Mouse (Mus musculus): ENCODE measurements around the gene Trpm5. TPM values are rescaled to one million over a fixed set of nuclear protein-coding genes. Genes with fewer than 3 reads are reported as not detected.

Trpm5 gene
- polyA plus RNA-seq, 1 experiment: 13.1 TPM

DNA sequence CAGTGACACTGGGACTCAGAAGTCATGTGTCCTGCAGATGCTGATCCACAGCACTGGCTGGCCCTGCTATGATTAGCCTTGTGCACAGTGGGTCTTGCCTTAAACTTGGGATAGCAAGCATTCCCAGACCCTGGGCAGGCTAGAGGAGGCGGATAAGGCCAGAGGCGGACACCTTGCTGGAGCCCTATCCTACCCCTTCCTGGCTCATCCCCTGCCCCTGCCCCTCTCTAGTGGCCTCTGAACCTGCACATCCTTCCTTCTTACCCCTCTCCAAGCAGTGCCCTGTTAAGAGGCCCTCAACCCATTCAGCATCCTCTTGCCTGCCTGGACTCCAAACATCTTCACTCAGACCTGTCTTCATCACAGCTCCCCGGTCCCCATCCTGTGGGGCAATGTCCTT lies 53.9 kb downstream of the Trpm5 start:
- WGBS: 92% methylated on average over 3 of the region's 3 CpGs
- Histone ChIP-seq H3K27me3 (ENCODE audit: control insufficient read depth, insufficient read depth, low read length) (no peaks in the 10 kb centered on the region), H3K27ac (ENCODE audit: insufficient read depth, low read depth, low read length) (no peak overlapping the region), H3K36me3 (ENCODE audit: control insufficient read depth, insufficient read depth, low read length) (no peaks in the 10 kb centered on the region), H3K4me1 (ENCODE audit: control insufficient read depth, insufficient read depth, insufficient read length, low read length) (peaks cover 3% of the 10 kb centered on the region; the same call in 1 of the 2 replicates), H3K4me3 (ENCODE audit: low read depth, low read length) (no peak overlapping the region)
- TF ChIP-seq POLR2A (IDR thresholded peaks at IDR 0.05; ENCODE audit: low read depth, low read length) (no peak), CTCF (IDR thresholded peaks at IDR 0.05; ENCODE audit: extremely low read depth, insufficient read length, insufficient replicate concordance, low read depth, low read length) (no peak)

DNA sequence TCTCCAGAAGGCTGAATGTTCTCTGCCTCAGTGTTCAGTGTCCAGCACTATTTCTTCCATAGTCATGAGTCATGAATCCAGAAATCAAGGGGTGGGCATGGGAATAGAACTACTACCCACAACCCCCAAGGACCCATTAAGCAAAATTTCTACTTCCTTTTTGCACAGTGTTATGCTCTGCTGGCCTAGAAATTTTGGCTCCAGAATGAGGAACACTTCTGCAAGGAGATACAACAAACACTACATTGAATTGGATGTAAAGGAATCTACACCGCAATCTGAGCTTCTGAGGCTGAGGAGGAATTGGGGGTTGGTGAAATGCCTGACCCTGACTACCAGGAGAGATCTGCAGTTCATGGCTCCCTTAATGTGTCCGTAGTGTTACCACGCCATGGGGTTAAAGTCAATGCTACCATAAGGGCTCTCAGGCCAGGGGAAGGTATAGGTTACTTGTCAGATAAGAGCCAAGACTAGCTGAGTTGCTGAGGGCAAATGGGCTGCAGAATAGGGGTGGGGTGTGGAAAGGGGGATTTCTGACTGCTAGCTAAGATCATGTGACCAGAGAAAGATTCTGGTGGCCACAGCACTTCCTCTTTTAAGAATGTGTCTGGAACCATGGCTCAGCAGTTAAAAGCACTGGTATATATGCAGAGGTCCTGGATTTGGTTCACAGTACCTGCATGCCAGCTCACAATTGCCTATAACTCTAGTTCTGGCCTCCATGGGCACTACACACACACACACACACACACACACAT lies 56.1 kb downstream of the Trpm5 start:
- TF ChIP-seq POLR2A (IDR thresholded peaks at IDR 0.05; ENCODE audit: low read depth, low read length): no peak
- TF ChIP-seq CTCF (IDR thresholded peaks at IDR 0.05; ENCODE audit: extremely low read depth, insufficient read length, insufficient replicate concordance, low read depth, low read length): no peak
- no peaks in the 10 kb centered on the region for H3K36me3 ChIP-seq (ENCODE audit: control insufficient read depth, insufficient read depth, low read length)
- 0 out of 2 replicates have a peak overlapping the region, but pooled peaks have one; percentile 53 for H3K27ac ChIP-seq (ENCODE audit: insufficient read depth, low read depth, low read length)
- peaks cover 3% of the 10 kb centered on the region; the same call in 1 of the 2 replicates for H3K4me1 ChIP-seq (ENCODE audit: control insufficient read depth, insufficient read depth, insufficient read length, low read length)
- WGBS: 93% methylated on average over 3 of the region's 3 CpGs
- 0 out of 2 replicates have a peak, but pooled peaks cover 4% of the 10 kb centered on the region for H3K27me3 ChIP-seq (ENCODE audit: control insufficient read depth, insufficient read depth, low read length)
- H3K4me3 ChIP-seq (ENCODE audit: low read depth, low read length): no peak overlapping the region

DNA sequence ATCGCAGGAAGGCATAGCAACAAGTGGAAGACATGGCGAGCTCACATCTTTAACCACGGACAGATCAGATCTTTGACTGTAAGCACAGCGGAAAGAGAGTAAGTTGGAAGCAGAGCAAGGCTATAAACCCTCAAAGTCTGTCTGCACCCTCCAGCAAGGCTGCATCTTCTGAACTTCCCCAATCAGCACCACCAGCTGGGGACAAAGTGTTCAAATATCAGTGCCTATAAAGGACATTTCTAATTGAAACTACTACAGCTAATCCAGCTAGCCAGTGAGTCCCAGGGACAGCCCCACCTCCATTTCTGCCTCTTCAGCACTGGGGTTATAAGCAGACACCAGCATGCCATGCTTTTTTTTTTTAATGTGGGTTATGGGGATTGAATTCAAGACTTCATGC lies 57.1 kb downstream of the Trpm5 start:
- Histone ChIP-seq H3K36me3 (ENCODE audit: control insufficient read depth, insufficient read depth, low read length) (no peaks in the 10 kb centered on the region), H3K27me3 (ENCODE audit: control insufficient read depth, insufficient read depth, low read length) (0 out of 2 replicates have a peak, but pooled peaks cover 4% of the 10 kb centered on the region), H3K27ac (ENCODE audit: insufficient read depth, low read depth, low read length) (no peak overlapping the region), H3K4me3 (ENCODE audit: low read depth, low read length) (no peak overlapping the region), H3K4me1 (ENCODE audit: control insufficient read depth, insufficient read depth, insufficient read length, low read length) (no peaks in the 10 kb centered on the region)
- 88% methylated on average over 4 of the region's 4 CpGs for WGBS
- TF ChIP-seq POLR2A (IDR thresholded peaks at IDR 0.05; ENCODE audit: low read depth, low read length): no peak

DNA sequence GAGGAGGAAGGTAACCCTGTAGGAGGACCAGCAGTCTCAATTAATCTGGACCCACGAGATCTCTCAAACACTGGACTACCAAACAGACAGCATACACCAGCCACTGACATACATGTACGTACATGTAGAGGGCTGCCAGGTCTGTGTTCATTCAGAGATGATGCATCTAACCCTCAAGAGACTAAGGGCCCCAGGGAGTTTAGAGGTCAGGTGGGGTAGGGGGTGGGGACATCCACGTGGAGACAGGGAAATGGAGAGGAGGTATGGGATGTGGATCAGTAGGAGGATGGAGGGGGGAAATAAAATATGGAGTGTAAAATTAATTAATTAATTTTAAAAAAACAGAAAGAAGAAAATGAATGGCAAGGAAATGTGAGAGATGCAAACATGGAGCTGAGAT lies 57.7 kb downstream of the Trpm5 start:
- H3K4me1 ChIP-seq (ENCODE audit: control insufficient read depth, insufficient read depth, insufficient read length, low read length): no peaks in the 10 kb centered on the region
- no peak overlapping the region for H3K27ac ChIP-seq (ENCODE audit: insufficient read depth, low read depth, low read length)
- H3K4me3 ChIP-seq (ENCODE audit: low read depth, low read length): no peak overlapping the region
- no peaks in the 10 kb centered on the region for H3K36me3 ChIP-seq (ENCODE audit: control insufficient read depth, insufficient read depth, low read length)
- WGBS: 82% methylated on average over 3 of the region's 3 CpGs
- H3K27me3 ChIP-seq (ENCODE audit: control insufficient read depth, insufficient read depth, low read length): 0 out of 2 replicates have a peak, but pooled peaks cover 4% of the 10 kb centered on the region
- TF ChIP-seq CTCF (IDR thresholded peaks at IDR 0.05; ENCODE audit: extremely low read depth, insufficient read length, insufficient replicate concordance, low read depth, low read length) (no peak), POLR2A (IDR thresholded peaks at IDR 0.05; ENCODE audit: low read depth, low read length) (no peak)

DNA sequence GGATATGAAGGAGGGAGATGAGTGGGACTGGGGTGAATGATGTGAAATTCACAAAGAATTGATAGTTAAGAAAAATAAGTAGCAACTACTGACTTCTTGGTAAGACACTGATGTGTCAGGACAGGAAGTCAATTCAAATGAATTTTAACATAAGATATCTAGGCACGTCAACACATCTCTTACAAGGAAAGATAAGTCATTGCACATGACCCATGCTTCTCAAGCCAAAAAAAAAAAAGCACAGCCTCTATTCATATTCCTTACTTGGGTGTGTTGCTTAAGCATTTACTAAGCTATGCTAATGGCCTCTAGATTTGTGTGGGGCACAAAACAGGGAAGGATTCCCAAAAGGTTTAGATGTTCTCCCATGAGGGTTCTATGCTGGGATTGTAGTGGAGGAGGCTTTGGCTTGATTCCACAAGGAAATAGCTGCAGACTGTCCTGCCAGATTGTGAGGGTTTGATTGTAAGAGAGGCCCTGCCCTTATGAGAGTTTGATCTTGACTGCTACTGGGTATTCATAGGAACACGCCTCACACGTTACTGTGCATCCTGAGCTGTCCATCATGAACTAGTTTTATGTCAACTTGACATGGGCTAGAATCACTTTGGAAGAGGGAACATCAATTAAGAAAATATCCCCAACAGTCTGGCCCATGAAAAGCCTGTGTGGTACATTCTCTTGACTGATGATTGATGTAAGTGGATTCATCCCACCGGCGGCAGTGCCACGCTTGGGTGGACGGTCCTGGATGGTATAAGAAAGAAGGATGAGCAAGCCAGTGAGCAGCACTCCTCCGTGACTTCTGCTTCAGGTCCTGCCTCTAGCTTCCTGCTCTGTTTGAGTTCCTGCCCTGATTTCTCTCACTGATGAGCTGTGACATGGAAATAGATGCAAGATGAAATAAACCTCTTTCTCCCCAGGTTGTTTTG lies 59.7 kb downstream of the Trpm5 start:
- Histone ChIP-seq H3K4me1 (ENCODE audit: control insufficient read depth, insufficient read depth, insufficient read length, low read length) (no peaks in the 10 kb centered on the region), H3K36me3 (ENCODE audit: control insufficient read depth, insufficient read depth, low read length) (no peaks in the 10 kb centered on the region), H3K27ac (ENCODE audit: insufficient read depth, low read depth, low read length) (no peak overlapping the region), H3K27me3 (ENCODE audit: control insufficient read depth, insufficient read depth, low read length) (0 out of 2 replicates have a peak, but pooled peaks cover 4% of the 10 kb centered on the region), H3K4me3 (ENCODE audit: low read depth, low read length) (no peak overlapping the region)
- WGBS: 79% methylated on average over 8 of the region's 8 CpGs
- TF ChIP-seq POLR2A (IDR thresholded peaks at IDR 0.05; ENCODE audit: low read depth, low read length) (no peak), CTCF (IDR thresholded peaks at IDR 0.05; ENCODE audit: extremely low read depth, insufficient read length, insufficient replicate concordance, low read depth, low read length) (no peak)

DNA sequence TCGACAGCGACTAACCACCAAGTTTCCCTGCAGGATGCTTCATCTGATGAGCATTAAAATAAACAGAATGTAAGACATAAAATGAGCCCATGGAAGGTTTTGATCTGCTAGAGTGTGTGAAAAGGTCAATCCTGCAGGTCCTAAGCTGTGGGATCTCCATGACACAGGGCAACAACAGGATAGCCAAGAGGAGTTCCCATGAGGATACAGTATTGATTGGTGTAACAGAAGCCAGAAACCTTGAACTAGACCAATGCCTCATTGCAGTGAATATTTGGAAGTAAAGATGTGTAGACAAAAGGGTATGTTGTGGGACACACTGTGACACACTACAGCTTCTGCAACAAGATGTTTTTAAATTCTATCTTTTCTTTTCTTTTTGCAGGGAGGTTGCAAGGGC lies 60.3 kb downstream of the Trpm5 start:
- TF ChIP-seq POLR2A (IDR thresholded peaks at IDR 0.05; ENCODE audit: low read depth, low read length): no peak
- no peak for TF ChIP-seq CTCF (IDR thresholded peaks at IDR 0.05; ENCODE audit: extremely low read depth, insufficient read length, insufficient replicate concordance, low read depth, low read length)
- no peaks in the 10 kb centered on the region for H3K36me3 ChIP-seq (ENCODE audit: control insufficient read depth, insufficient read depth, low read length)
- 93% methylated on average over 2 of the region's 2 CpGs for WGBS

DNA sequence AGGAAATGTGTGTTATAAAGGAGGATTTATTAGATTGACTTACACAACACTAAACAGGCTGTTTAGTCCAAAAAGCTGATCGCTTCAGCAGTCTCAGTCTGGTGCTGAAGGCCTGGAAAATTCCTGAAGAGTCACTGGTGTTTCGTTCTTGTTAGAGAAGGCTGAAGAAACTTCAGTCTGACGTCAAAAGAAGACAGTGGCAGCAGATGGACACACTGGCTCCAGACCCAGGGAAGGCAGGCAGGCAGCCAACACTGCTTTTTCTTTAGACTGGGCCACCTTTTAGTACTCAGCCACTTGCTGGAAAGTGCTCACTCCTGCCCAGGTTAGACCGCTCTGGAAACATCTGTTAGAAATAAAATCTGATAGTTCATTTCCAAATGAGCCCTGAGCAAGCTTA lies 60.9 kb downstream of the Trpm5 start:
- 90% methylated on average over 4 of the region's 4 CpGs for WGBS
- H3K27me3 ChIP-seq (ENCODE audit: control insufficient read depth, insufficient read depth, low read length): 0 out of 2 replicates have a peak, but pooled peaks cover 4% of the 10 kb centered on the region

More for the DNA sequence above, 60.3 kb downstream of the Trpm5 start:
- Histone ChIP-seq H3K27me3 (ENCODE audit: control insufficient read depth, insufficient read depth, low read length) (0 out of 2 replicates have a peak, but pooled peaks cover 4% of the 10 kb centered on the region), H3K27ac (ENCODE audit: insufficient read depth, low read depth, low read length) (no peak overlapping the region), H3K4me3 (ENCODE audit: low read depth, low read length) (no peak overlapping the region), H3K4me1 (ENCODE audit: control insufficient read depth, insufficient read depth, insufficient read length, low read length) (no peaks in the 10 kb centered on the region)

More for the DNA sequence above, 60.9 kb downstream of the Trpm5 start:
- TF ChIP-seq CTCF (IDR thresholded peaks at IDR 0.05; ENCODE audit: extremely low read depth, insufficient read length, insufficient replicate concordance, low read depth, low read length): no peak
- TF ChIP-seq POLR2A (IDR thresholded peaks at IDR 0.05; ENCODE audit: low read depth, low read length): no peak
- Histone ChIP-seq H3K4me1 (ENCODE audit: control insufficient read depth, insufficient read depth, insufficient read length, low read length) (no peaks in the 10 kb centered on the region), H3K36me3 (ENCODE audit: control insufficient read depth, insufficient read depth, low read length) (no peaks in the 10 kb centered on the region), H3K27ac (ENCODE audit: insufficient read depth, low read depth, low read length) (no peak overlapping the region), H3K4me3 (ENCODE audit: low read depth, low read length) (no peak overlapping the region)

All from small intestine, adult 2 months (tissue).